Mouse (Mus musculus) MEL (cell line): Measurements from ENCODE around the gene Ap1ar. TPM values are rescaled to one million over a fixed set of nuclear protein-coding genes. Genes with fewer than 3 reads are reported as not detected.
A peak's percentile ranks its signal among the peaks of the same experiment; 100 is the strongest.

Source experiments
- DNase-seq: peaks from one replicate; pipeline ENCODE4 v3.0.0; 2011; ENCODE audit warnings: low read depth, low spot score
- H3K27ac ChIP-seq: 2 replicates; pipeline ENCODE4 v1.5.1; 2012; ENCODE audit warnings: low read depth, mild to moderate bottlenecking, control low read depth, low read length, moderate library complexity; ENCODE audit not compliant: control insufficient read depth
- H3K27me3 ChIP-seq, 2 experiments: fragments of 150-350 bp in 1 of 2; sonication (generic) in 1 of 2; 2 replicates each; pipeline ENCODE4 v1.6.1; 2012; ENCODE audit warnings: low read length in 2 of 2, mild to moderate bottlenecking in 2 of 2, improper control_type of control experiment in 1 of 2, moderate library complexity in 1 of 2; ENCODE audit not compliant: insufficient read depth in 2 of 2, control insufficient read depth in 1 of 2
- H3K36me3 ChIP-seq, 2 experiments: 2 replicates each; pipeline ENCODE4 v1.6.1; 2012 to 2014; ENCODE audit warnings: low read length in 2 of 2, improper control_type of control experiment in 1 of 2, inconsistent platforms in 1 of 2, mild to moderate bottlenecking in 1 of 2; ENCODE audit not compliant: insufficient read depth in 2 of 2, control insufficient read depth in 1 of 2
- H3K4me1 ChIP-seq, 2 experiments: fragments of 150-350 bp in 1 of 2; sonication (generic) in 1 of 2; 2 replicates each; pipeline ENCODE4 v1.6.1; 2012; ENCODE audit warnings: low read length in 2 of 2, improper control_type of control experiment in 1 of 2, mild to moderate bottlenecking in 1 of 2; ENCODE audit not compliant: insufficient read depth in 2 of 2, control insufficient read depth in 1 of 2
- H3K4me3 ChIP-seq, 2 experiments: fragments of 150-350 bp in 1 of 2; sonication (generic) in 1 of 2; 2 replicates each; pipeline ENCODE4 v1.5.1; 2012; ENCODE audit warnings: low read depth in 2 of 2, low read length in 2 of 2, mild to moderate bottlenecking in 2 of 2, moderate library complexity in 2 of 2, control low read depth in 1 of 2, improper control_type of control experiment in 1 of 2; ENCODE audit not compliant: control insufficient read depth in 1 of 2, insufficient read depth in 1 of 2
- H3K79me2 ChIP-seq: 2 replicates; pipeline ENCODE4 v1.6.1; 2012; ENCODE audit warnings: mild to moderate bottlenecking, low read length, moderate library complexity; ENCODE audit not compliant: control insufficient read depth, poor library complexity, insufficient read depth
- H3K9ac ChIP-seq: 2 replicates; pipeline ENCODE4 v1.6.1; 2012; ENCODE audit warnings: low read depth, mild to moderate bottlenecking, control low read depth, low read length, moderate library complexity; ENCODE audit not compliant: control insufficient read depth, poor library complexity, severe bottlenecking
- H3K9me3 ChIP-seq: fragments of 150-350 bp; sonication (generic); replicated peaks from 2 replicates; pipeline ENCODE4 v1.6.1; 2012; ENCODE audit warnings: mild to moderate bottlenecking, low read length, improper control_type of control experiment, moderate library complexity; ENCODE audit not compliant: insufficient read depth
- BHLHE40 ChIP-seq: IDR thresholded peaks from 2 replicates; pipeline ENCODE4 v1.6.1; 2012; ENCODE audit warnings: low read depth, mild to moderate bottlenecking, inconsistent platforms, low read length, improper control_type of control experiment, borderline replicate concordance
- CHD1 ChIP-seq: IDR thresholded peaks from 2 replicates; pipeline ENCODE4 v1.6.1; 2012; ENCODE audit warnings: low read depth, mild to moderate bottlenecking, inconsistent platforms, low read length, improper control_type of control experiment
- CTCF ChIP-seq, 3 experiments: IDR thresholded peaks in 2 of 3; conservative IDR thresholded peaks in 1 of 3; 2 replicates each; pipeline ENCODE4 v1.5.1; 2011 to 2012; ENCODE audit warnings: low read length in 3 of 3, low read depth in 2 of 3, mild to moderate bottlenecking in 2 of 3, improper control_type of control experiment in 1 of 3, inconsistent platforms in 1 of 3, mixed read lengths in 1 of 3, moderate library complexity in 1 of 3; ENCODE audit not compliant: control insufficient read depth in 1 of 3, insufficient read depth in 1 of 3, poor library complexity in 1 of 3, severe bottlenecking in 1 of 3
- EP300 ChIP-seq, 2 experiments: IDR thresholded peaks; 2 replicates each; pipeline ENCODE4 v1.6.1; 2011; ENCODE audit warnings: improper control_type of control experiment in 2 of 2, low read length in 2 of 2, low read depth in 1 of 2, mild to moderate bottlenecking in 1 of 2
- ETS1 ChIP-seq: IDR thresholded peaks from 2 replicates; pipeline ENCODE4 v1.6.1; 2012; ENCODE audit warnings: low read depth, mild to moderate bottlenecking, inconsistent platforms, low read length, improper control_type of control experiment, moderate library complexity
- GATA1 ChIP-seq: IDR thresholded peaks from 2 replicates; pipeline ENCODE4 v1.6.1; 2011; ENCODE audit warnings: low read depth, low read length, improper control_type of control experiment
- JUND ChIP-seq: IDR thresholded peaks from 2 replicates; pipeline ENCODE4 v1.6.1; 2011; ENCODE audit warnings: low read depth, mild to moderate bottlenecking, improper control_type of control experiment, low read length
- MAX ChIP-seq: IDR thresholded peaks from 2 replicates; pipeline ENCODE4 v1.6.1; 2011; ENCODE audit warnings: low read length, improper control_type of control experiment
- MYC ChIP-seq: IDR thresholded peaks from 2 replicates; pipeline ENCODE4 v1.6.1; 2011; ENCODE audit warnings: low read depth, mild to moderate bottlenecking, low read length, improper control_type of control experiment, moderate library complexity
- NRF1 ChIP-seq: IDR thresholded peaks from 2 replicates; pipeline ENCODE4 v1.6.1; 2014; ENCODE audit warnings: low read depth, mild to moderate bottlenecking, inconsistent platforms, low read length, improper control_type of control experiment, moderate library complexity; ENCODE audit not compliant: poor library complexity, insufficient read depth, severe bottlenecking
- POLR2A ChIP-seq, 2 experiments: IDR thresholded peaks; 2 replicates each; pipeline ENCODE4 v1.6.1; 2011 to 2012; ENCODE audit warnings: low read length in 2 of 2, mild to moderate bottlenecking in 2 of 2, control low read depth in 1 of 2, improper control_type of control experiment in 1 of 2, low read depth in 1 of 2, moderate library complexity in 1 of 2; ENCODE audit not compliant: control insufficient read depth in 1 of 2, insufficient read depth in 1 of 2, poor library complexity in 1 of 2
- POLR2AphosphoS5 ChIP-seq: IDR thresholded peaks from 2 replicates; pipeline ENCODE4 v1.6.1; 2012; ENCODE audit warnings: low read depth, borderline replicate concordance, mild to moderate bottlenecking, inconsistent platforms, low read length, moderate library complexity, mixed read lengths
- SIN3A ChIP-seq: IDR thresholded peaks from 2 replicates; pipeline ENCODE4 v1.6.1; 2012; ENCODE audit warnings: low read length, improper control_type of control experiment, inconsistent platforms
- ZC3H11A ChIP-seq: IDR thresholded peaks from 2 replicates; pipeline ENCODE4 v1.6.1; 2012; ENCODE audit warnings: low read depth, mild to moderate bottlenecking, inconsistent platforms, low read length, improper control_type of control experiment
- ZKSCAN1 ChIP-seq: IDR thresholded peaks from 2 replicates; pipeline ENCODE4 v1.6.1; 2012; ENCODE audit warnings: low read depth, mild to moderate bottlenecking, inconsistent platforms, low read length, improper control_type of control experiment, moderate library complexity
- ZMIZ1 ChIP-seq: IDR thresholded peaks from 2 replicates; pipeline ENCODE4 v1.6.1; 2012; ENCODE audit warnings: low read depth, mild to moderate bottlenecking, inconsistent platforms, low read length, improper control_type of control experiment, moderate library complexity
- polyA plus RNA-seq, 2 experiments: library from polyadenylated mRNA; stranded (reverse) in 1 of 2; unstranded in 1 of 2; fragments of >175 nt in 1 of 2; fragments of >200 nt in 1 of 2; gene quantifications; 2 replicates each; pipeline versions ENCODE4 v1.2.1 to v1.2.4; 2012; ENCODE audit warnings: low replicate concordance in 2 of 2, low read depth in 1 of 2; ENCODE audit not compliant: insufficient read length in 2 of 2, insufficient read depth in 1 of 2, missing spikeins in 1 of 2
- total RNA-seq: library from RNA; depleted of rRNA; stranded (reverse); fragments of 300-350 nt; gene quantifications from 2 replicates; pipeline ENCODE4 v1.2.3, GENCODE M21; 2012

The Ap1ar gene
- total and polyA plus RNA-seq, 3 experiments = 65.0 to 107 TPM; not detected in 1

GRCm38 (mm10) chr3:127791595-127792561 is 45.4 kb downstream of the Ap1ar start (continued):
- no peak for TF ChIP-seq MYC
- peak in 1 of 2 experiments; percentile 48; a peak in 2 of 4 replicates for TF ChIP-seq POLR2A (IDR thresholded peaks at IDR 0.05; ENCODE audit: control insufficient read depth in 1 of 2, insufficient read depth in 1 of 2, low read depth in 1 of 2, low read length in 2 of 2, poor library complexity in 1 of 2)
- TF ChIP-seq GATA1 = peak; percentile 94
- peak; percentile 40; the same call in 1 of the 2 replicates for TF ChIP-seq MAX
- no peak for TF ChIP-seq POLR2AphosphoS5
- peak; percentile 46 for TF ChIP-seq SIN3A

- Histone ChIP-seq H3K36me3 (peaks cover 0 to 14% of the 10 kb centered on the region in 2 experiments; a peak in 2 of 4 replicates), H3K4me1 (peaks cover 5 to 19% of the 10 kb centered on the region in 2 experiments; a peak in 3 of 4 replicates), H3K9ac (peak overlapping the region; percentile 72), H3K9me3 (no peaks in the 10 kb centered on the region), H3K4me3 (peak overlapping the region; percentile 74 to 99), H3K27ac (peak overlapping the region; percentile 86)
- DNase-seq = peak; percentile 70
- TF ChIP-seq ZKSCAN1 (no peak), SIN3A (peak; percentile 68), ETS1 (0 out of 2 replicates have a peak, but pooled peaks have one; percentile 10), JUND (no peak), ZC3H11A (no peak), BHLHE40 (peak; percentile 21; the same call in 1 of the 2 replicates), CTCF (IDR thresholded peaks at IDR 0.05 in 2 of 3, conservative IDR thresholded peaks at IDR 0.05 in 1 of 3; ENCODE audit: control insufficient read depth in 1 of 3, insufficient read depth in 1 of 3, low read depth in 2 of 3, low read length in 3 of 3, poor library complexity in 1 of 3, severe bottlenecking in 1 of 3) (no peak), ZMIZ1 (no peak), NRF1 (0 out of 2 replicates have a peak, but pooled peaks have one; percentile 16), MYC (0 out of 2 replicates have a peak, but pooled peaks have one; percentile 26), CHD1 (peak; percentile 32; the same call in 1 of the 2 replicates), EP300 (IDR thresholded peaks at IDR 0.05; ENCODE audit: low read depth in 1 of 2, low read length in 2 of 2) (0 out of 4 replicates have a peak, but pooled peaks of 1 of the 2 experiments have one; percentile 5)
- TF ChIP-seq, all 39 proteins: peak for 7
- Histone ChIP-seq H3K79me2 (no peaks in the 10 kb centered on the region; the same call in 1 of the 2 replicates), H3K27me3 (no peaks in the 10 kb centered on the region)
These were observed 46.3 kb downstream of the Ap1ar start for GRCm38 (mm10) chr3:127791056-127791483.
